Mouse (Mus musculus) midbrain, embryonic 12.5 days (tissue): Measurements from ENCODE around the gene Gsx2. TPM values are rescaled to one million over a fixed set of nuclear protein-coding genes. Genes with fewer than 3 reads are reported as not detected.

Experiments used
- ATAC-seq: fragments of 200-750 bp; cut with Nextera tagmentation; 2 replicates; pipeline ENCODE4 v1.8.0; 2017; ENCODE audit warnings: low read depth, moderate TSS enrichment, moderate library complexity; ENCODE audit not compliant: low FRiP score
- H3K27ac ChIP-seq: fragments of 300-500 bp; sonication (generic); replicated peaks from 2 replicates; pipeline ENCODE4 v1.5.1; 2016; ENCODE audit warnings: mild to moderate bottlenecking
- H3K27me3 ChIP-seq: fragments of 300-500 bp; sonication (generic); 2 replicates; pipeline ENCODE4 v1.6.1; 2016; ENCODE audit warnings: mild to moderate bottlenecking
- H3K36me3 ChIP-seq: fragments of 300-500 bp; sonication (generic); 2 replicates; pipeline ENCODE4 v1.6.1; 2016
- H3K4me1 ChIP-seq: fragments of 300-500 bp; sonication (generic); 2 replicates; pipeline ENCODE4 v1.6.1; 2016
- H3K4me2 ChIP-seq: fragments of 300-500 bp; sonication (generic); replicated peaks from 2 replicates; pipeline ENCODE4 v1.6.1; 2016; ENCODE audit warnings: mild to moderate bottlenecking, moderate library complexity
- H3K4me3 ChIP-seq: fragments of 300-500 bp; sonication (generic); 2 replicates; pipeline ENCODE4 v1.5.1; 2016; ENCODE audit warnings: mild to moderate bottlenecking
- H3K9ac ChIP-seq: fragments of 300-500 bp; sonication (generic); replicated peaks from 2 replicates; pipeline ENCODE4 v1.6.1; 2016; ENCODE audit warnings: mild to moderate bottlenecking, moderate library complexity
- H3K9me3 ChIP-seq: fragments of 300-500 bp; sonication (generic); 2 replicates; pipeline ENCODE4 v1.6.1; 2016; ENCODE audit warnings: mild to moderate bottlenecking
- WGBS: fragments of 180-500 bp; shearing (Covaris S2); methylation state at CpG from one replicate; pipeline ENCODE4 v1.1.7; 2016; 5-methylcytosine and 5-hydroxymethylcytosine counted together
- polyA plus RNA-seq: library from polyadenylated mRNA; unstranded; fragments of >200 nt; fragmentation: Nextera tagmentation; extraction: Ambion mirVana; gene quantifications from 2 replicates; pipeline ENCODE4 v1.2.1, GENCODE M21; 2016

Gsx2 gene
- polyA plus RNA-seq, 1 experiment from 2014 or later: 3.6 TPM

DNA sequence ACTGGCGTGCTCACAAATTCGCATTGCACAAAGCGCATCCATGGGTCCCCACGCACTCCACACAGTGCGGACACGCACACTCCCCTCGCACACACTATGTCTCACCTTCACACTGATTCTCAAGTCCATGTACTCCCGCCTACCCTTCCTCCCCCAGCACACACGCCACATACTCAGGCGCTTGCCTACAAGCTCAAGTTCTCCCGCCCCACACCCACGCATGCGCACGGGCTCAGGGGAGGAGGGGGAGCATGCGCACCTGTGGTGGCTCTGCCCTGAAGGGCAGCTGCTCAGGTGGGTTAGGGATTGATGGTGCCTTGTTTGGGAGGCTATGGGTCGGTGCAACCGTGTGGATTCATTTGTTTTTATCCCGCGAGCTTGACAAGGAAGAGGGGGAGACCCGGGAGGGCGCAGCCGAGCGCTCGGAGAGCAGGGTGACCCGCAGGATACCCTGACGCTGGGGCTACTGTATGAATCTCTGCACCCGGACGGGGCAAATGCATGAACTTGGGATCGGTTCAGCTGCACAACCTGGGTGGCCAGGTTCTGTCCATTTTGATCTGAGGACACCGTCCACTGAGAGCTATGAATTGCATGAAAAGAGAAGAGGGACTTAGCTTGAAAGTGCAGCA is 8.2 kb upstream of the Gsx2 start:
- H3K27me3 ChIP-seq: peaks cover 96% of the 10 kb centered on the region
- ATAC-seq: peak; percentile 60
- H3K9ac ChIP-seq: peak overlapping the region; percentile 1; the same call in 1 of the 2 replicates
- peak overlapping the region; percentile 53 for H3K4me2 ChIP-seq
- H3K4me1 ChIP-seq: peaks cover 38% of the 10 kb centered on the region
- H3K27ac ChIP-seq: no peak overlapping the region
- H3K36me3 ChIP-seq: no peaks in the 10 kb centered on the region
- under 1% methylated on average over 30 of the region's 30 CpGs for WGBS
- H3K9me3 ChIP-seq: peaks cover 5% of the 10 kb centered on the region; the same call in 1 of the 2 replicates
- peak overlapping the region; percentile 38 for H3K4me3 ChIP-seq

DNA sequence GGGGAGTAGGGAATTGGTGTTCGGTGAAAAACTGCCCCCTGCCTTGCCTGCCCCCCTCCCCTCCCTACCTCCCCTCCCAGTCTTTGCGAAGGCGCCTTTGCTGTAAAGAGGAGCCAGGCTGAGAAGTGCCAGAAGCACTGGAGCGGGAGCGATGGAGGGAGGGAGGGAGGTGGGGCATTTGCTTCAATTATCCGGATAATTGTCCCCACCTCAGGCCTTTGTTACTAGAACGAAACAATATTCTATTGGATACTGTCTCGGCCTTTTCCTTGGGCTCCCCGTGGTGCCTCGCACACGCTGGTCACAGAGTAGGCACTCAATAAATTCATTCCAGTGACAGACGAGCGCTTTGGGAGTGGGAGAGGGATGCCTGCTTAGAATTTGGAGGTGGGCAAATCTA is 5.3 kb upstream of the Gsx2 start:
- no peak overlapping the region for H3K4me3 ChIP-seq
- no peak overlapping the region for H3K9ac ChIP-seq
- peaks cover 98% of the 10 kb centered on the region for H3K27me3 ChIP-seq
- WGBS: under 1% methylated on average over 13 of the region's 13 CpGs
- H3K27ac ChIP-seq: no peak overlapping the region
- no peaks in the 10 kb centered on the region for H3K36me3 ChIP-seq
- H3K9me3 ChIP-seq: peaks cover 4% of the 10 kb centered on the region; the same call in 1 of the 2 replicates
- peak overlapping the region; percentile 10 for H3K4me2 ChIP-seq
- H3K4me1 ChIP-seq: peaks cover 49% of the 10 kb centered on the region
- no peak for ATAC-seq

DNA sequence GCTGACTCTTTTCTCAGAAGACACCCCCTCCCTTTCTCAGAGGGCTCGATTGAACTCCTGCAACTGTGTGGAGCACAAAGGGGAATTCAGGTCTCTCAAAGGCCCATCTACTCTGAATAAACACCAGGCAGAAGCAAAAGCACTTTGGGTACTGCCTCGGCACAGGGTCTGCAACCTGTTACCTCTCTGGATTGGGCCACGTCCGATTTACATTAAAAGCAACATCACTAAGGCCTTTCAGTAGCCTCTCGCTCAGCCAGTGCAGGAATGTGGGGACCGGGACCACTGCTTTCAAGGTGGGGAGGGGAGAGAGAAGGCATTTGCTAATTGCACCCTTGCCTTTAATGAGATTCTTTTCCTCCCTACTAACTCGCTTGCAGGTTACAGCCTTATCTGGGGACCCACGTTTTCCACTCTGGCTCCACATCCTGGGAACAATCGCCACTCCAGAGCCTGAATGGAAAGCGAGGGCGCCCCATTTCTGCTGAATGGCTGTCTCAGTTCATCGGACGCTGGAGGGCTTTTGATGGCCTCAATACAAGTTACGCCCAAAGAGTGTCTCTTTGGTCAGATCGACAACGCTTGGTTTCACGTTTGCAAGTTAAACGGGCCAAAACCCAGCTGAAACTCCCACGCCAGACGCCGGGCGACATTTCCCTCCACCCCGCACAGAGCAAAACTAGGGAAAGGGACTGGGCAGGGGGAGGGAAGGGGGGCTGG is 4.6 kb upstream of the Gsx2 start:
- ATAC-seq: no peak
- peak overlapping the region; percentile 18 for H3K4me2 ChIP-seq
- H3K27me3 ChIP-seq: peaks cover 98% of the 10 kb centered on the region
- WGBS: 0% methylated on average over 23 of the region's 23 CpGs
- no peaks in the 10 kb centered on the region for H3K9me3 ChIP-seq
- H3K9ac ChIP-seq: no peak overlapping the region
- no peak overlapping the region for H3K4me3 ChIP-seq
- peaks cover 55% of the 10 kb centered on the region for H3K4me1 ChIP-seq
- no peak overlapping the region for H3K27ac ChIP-seq
- no peaks in the 10 kb centered on the region for H3K36me3 ChIP-seq

DNA sequence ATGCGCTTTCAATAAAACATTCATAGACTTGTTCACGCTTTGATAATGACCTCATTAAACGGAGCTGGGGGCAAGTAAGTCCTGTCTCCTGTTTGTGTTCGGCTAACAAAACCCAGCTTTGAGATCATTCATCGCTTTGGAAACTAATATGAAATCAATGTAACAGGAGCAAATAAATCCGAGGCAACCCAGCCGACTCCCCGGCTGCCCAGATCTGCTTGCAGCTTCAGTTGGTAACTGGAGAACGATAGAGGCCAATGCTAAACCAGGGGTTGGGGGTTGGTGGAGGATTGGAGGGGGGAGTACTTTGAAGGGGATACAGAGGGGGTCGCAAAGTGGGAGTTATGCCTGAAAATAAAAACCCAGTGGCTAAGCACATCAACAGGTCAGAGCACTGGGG is 3.5 kb upstream of the Gsx2 start:
- under 1% methylated on average over 10 of the region's 10 CpGs for WGBS
- Histone ChIP-seq H3K36me3 (no peaks in the 10 kb centered on the region), H3K9ac (no peak overlapping the region), H3K9me3 (no peaks in the 10 kb centered on the region), H3K4me3 (no peak overlapping the region), H3K27me3 (peaks cover 98% of the 10 kb centered on the region), H3K27ac (no peak overlapping the region), H3K4me2 (no peak overlapping the region), H3K4me1 (peaks cover 56% of the 10 kb centered on the region)
- no peak for ATAC-seq

DNA sequence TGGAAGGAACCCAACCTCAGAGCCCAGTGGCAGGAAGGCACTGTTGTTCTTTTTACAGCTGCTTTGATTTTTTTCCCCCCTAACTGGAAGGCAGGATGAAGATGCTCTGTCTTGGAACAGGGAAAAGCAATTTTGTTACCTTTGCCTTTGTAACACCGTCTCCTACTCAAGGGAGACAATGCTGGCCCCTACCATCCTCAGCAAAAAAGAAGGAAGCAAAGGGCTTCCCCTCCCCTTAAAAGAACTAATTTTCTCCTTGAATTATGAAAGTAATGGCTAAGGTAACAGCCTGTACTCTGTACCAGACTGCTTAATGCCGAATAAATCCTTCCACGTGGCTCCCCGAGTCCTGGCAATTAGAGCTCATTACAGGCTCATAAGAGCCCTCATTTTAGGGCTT is 2.9 kb upstream of the Gsx2 start:
- under 1% methylated on average over 4 of the region's 4 CpGs for WGBS
- Histone ChIP-seq H3K27me3 (peaks cover 98% of the 10 kb centered on the region), H3K4me2 (no peak overlapping the region), H3K4me1 (peaks cover 51% of the 10 kb centered on the region), H3K4me3 (no peak overlapping the region), H3K27ac (no peak overlapping the region), H3K9me3 (no peaks in the 10 kb centered on the region), H3K36me3 (no peaks in the 10 kb centered on the region), H3K9ac (no peak overlapping the region)
- no peak for ATAC-seq

DNA sequence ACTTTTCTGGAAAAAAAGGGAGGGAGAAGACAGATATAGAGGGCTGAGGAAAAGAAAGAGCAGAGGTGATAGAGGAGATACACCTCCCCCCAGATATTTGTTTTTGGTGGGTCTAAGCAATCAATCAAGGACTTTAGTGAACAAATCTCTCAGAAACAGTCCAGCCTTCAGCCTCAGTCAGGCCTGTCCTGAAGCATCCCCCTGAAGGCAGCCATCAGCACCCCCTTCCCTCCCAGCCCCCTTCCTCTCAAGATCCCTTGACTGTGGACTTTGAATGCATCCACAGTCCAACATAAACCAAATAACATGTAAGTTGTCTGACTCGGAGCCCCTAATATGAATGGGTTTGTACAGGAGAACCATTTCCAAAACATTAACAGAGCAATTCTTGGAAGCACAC is 2.2 kb upstream of the Gsx2 start:
- no peak overlapping the region for H3K4me3 ChIP-seq
- 29% methylated on average over 1 of the region's 1 CpGs for WGBS
- no peaks in the 10 kb centered on the region for H3K36me3 ChIP-seq
- H3K27me3 ChIP-seq: peaks cover 96% of the 10 kb centered on the region
- no peak for ATAC-seq
- H3K9ac ChIP-seq: no peak overlapping the region
- peaks cover 51% of the 10 kb centered on the region for H3K4me1 ChIP-seq
- no peak overlapping the region for H3K27ac ChIP-seq
- no peak overlapping the region for H3K4me2 ChIP-seq
- no peaks in the 10 kb centered on the region for H3K9me3 ChIP-seq

DNA sequence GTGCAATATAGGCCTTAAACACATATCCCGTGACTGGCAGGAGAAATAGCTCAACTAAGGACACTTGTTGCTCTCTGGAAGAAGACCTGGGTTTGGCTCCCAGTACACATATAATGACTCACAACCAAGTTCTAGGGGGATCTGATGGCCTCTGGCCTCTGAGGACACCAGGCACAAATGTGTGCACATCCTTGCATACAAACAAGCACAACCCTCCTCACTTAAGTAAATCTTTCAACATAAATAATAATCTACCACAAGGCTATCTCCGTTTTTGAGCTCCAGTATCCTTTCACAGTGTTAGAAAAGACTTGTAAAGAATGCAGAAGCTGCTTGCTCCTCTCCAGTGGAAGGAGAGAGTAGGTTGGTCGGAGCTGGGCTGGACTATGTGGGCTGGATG is 1.7 kb upstream of the Gsx2 start:
- no peaks in the 10 kb centered on the region for H3K9me3 ChIP-seq
- no peak overlapping the region for H3K9ac ChIP-seq
- H3K27ac ChIP-seq: no peak overlapping the region
- WGBS: 8% methylated on average over 3 of the region's 3 CpGs
- no peaks in the 10 kb centered on the region for H3K36me3 ChIP-seq
- peaks cover 51% of the 10 kb centered on the region for H3K4me1 ChIP-seq
- no peak overlapping the region for H3K4me3 ChIP-seq
- no peak for ATAC-seq
- H3K4me2 ChIP-seq: no peak overlapping the region
- peaks cover 96% of the 10 kb centered on the region for H3K27me3 ChIP-seq

DNA sequence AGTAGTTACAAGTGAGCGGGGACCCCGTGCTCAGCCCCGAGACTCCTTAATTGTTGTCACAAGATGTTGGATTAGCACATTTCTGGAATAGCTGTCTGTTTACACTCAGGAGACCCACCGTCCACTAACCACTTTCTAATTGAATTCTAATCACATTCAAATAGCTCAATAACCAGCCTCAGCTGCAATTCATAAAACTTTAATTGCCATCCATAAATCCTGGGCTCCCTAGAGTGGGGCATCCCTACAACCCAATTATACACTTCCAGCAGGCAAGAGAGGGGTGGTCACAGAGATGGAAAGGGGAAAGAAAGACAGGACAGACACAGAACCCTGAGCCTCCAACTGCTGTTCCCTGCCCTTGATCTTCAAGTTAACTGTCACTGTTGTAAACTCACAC is 1.3 kb upstream of the Gsx2 start:
- Histone ChIP-seq H3K27me3 (peaks cover 96% of the 10 kb centered on the region), H3K9ac (no peak overlapping the region), H3K27ac (no peak overlapping the region), H3K9me3 (no peaks in the 10 kb centered on the region), H3K36me3 (no peaks in the 10 kb centered on the region), H3K4me3 (no peak overlapping the region), H3K4me2 (no peak overlapping the region), H3K4me1 (peaks cover 51% of the 10 kb centered on the region)
- WGBS: 3% methylated on average over 4 of the region's 4 CpGs
- no peak for ATAC-seq

DNA sequence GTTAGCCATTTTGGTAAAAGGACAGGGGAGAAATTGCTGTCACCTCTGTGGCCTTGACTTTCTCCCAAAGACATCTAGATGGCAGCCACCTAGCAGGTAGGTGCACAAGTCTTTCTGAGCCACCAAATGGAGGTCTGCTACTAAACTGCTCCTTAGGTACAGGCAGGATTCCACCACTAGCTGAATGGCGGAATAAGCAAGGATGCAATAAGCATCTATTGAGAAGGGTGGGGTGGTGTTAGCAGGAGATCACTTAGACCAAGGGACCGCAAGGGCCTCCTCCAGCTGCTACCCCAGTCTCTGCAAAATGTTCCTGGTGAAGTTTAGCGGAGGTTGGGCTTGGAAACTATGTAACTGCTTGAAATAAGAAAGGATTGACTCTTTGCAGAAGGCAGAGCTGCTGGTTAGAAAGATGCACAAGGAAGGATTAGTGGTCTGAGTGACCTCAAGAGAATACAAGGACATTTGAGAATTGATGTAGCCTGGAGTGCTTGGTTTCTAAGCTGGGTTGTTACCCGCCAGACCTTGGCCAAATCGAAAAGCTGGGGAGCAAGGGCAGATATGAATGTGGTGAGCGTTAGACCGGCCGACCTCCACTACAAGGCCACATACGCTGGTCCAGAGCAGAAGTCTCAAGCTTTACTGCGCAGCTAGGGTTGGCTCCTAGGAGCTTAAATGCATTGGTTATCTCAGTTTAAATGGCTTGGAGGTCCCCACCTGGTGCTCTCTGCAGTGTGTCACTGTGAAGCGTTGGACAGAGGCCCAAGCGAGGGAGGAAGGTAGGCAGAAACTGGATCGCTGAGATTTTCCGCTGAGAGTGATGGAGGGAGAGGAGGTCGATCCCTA is 641 bp upstream of the Gsx2 start:
- 1% methylated on average over 15 of the region's 15 CpGs for whole genome bisulfite sequencing
- no peak for ATAC-seq
- H3K27ac ChIP-seq: no peak overlapping the region
- H3K9ac ChIP-seq: no peak overlapping the region
- peaks cover 49% of the 10 kb centered on the region for H3K4me1 ChIP-seq
- H3K27me3 ChIP-seq: peaks cover 96% of the 10 kb centered on the region
- no peaks in the 10 kb centered on the region for H3K9me3 ChIP-seq
- 0 out of 2 replicates have a peak overlapping the region, but pooled peaks have one; percentile 41 for H3K4me2 ChIP-seq
- peak overlapping the region; percentile 31 for H3K4me3 ChIP-seq
- H3K36me3 ChIP-seq: no peaks in the 10 kb centered on the region

DNA sequence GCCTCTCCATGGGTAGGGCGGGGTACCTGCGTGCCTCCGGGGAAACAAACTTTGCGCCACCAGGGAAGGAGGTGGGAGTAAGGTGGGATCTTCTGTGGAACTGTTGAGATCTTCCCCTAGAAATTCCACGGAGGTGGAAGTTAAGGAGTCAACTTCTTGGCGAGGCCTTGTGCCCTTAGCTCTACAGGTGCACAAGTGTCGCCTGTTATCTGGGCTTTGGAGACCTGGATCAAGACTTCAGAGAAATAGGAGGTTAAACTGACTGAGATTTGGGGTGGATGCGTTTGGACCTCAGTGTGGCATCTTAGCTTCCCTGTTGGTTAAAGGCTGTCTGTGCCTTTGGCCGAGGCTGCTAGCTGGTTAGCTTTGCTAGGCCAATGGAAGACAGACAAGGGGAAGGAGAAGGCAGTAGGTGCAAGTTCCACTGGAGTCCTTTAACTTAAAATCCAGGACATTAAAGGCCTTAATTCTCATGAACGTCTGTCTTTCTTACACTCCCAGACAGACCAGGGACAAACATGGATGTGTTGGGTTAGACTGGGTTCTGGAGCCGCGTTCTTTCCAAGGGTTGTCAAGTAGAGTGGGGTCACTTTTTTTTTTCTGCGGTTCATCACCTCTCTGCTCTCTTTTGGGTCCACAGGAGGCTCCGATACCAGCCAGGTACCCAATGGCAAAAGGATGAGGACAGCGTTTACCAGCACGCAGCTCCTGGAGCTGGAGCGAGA is 1.1 kb downstream of the Gsx2 start:
- H3K9ac ChIP-seq: no peak overlapping the region
- WGBS: under 1% methylated on average over 17 of the region's 17 CpGs
- peaks cover 34% of the 10 kb centered on the region for H3K4me1 ChIP-seq
- no peak for ATAC-seq
- no peaks in the 10 kb centered on the region for H3K36me3 ChIP-seq
- H3K27me3 ChIP-seq: peaks cover 98% of the 10 kb centered on the region
- no peaks in the 10 kb centered on the region for H3K9me3 ChIP-seq
- peak overlapping the region; percentile 41 for H3K4me2 ChIP-seq
- peak overlapping the region; percentile 31 for H3K4me3 ChIP-seq
- H3K27ac ChIP-seq: no peak overlapping the region

DNA sequence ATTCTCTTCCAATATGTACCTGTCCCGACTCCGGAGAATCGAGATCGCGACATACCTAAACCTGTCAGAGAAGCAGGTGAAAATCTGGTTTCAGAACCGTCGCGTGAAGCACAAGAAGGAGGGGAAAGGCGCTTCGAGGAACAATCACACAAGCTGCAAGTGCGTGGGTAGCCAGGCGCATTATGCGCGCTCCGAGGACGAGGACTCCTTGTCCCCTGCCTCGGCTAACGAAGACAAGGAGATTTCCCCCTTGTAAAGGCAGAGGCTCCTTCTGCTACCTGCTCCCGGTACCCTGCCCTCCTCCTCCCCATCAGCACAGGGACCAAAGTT is 1.6 kb downstream of the Gsx2 start:
- under 1% methylated on average over 19 of the region's 19 CpGs for WGBS
- Histone ChIP-seq H3K4me3 (0 out of 2 replicates have a peak overlapping the region, but pooled peaks have one; percentile 5), H3K4me1 (peaks cover 31% of the 10 kb centered on the region)

More for the DNA sequence above, 1.6 kb downstream of the Gsx2 start:
- ATAC-seq: no peak
- H3K27me3 ChIP-seq: peaks cover 98% of the 10 kb centered on the region
- H3K36me3 ChIP-seq: no peaks in the 10 kb centered on the region
- H3K9me3 ChIP-seq: no peaks in the 10 kb centered on the region
- no peak overlapping the region for H3K27ac ChIP-seq
- H3K9ac ChIP-seq: no peak overlapping the region
- 0 out of 2 replicates have a peak overlapping the region, but pooled peaks have one; percentile 7 for H3K4me2 ChIP-seq
